28 mouse cellular contexts compared by ENCODE assay signal in the genomic region with DNA sequence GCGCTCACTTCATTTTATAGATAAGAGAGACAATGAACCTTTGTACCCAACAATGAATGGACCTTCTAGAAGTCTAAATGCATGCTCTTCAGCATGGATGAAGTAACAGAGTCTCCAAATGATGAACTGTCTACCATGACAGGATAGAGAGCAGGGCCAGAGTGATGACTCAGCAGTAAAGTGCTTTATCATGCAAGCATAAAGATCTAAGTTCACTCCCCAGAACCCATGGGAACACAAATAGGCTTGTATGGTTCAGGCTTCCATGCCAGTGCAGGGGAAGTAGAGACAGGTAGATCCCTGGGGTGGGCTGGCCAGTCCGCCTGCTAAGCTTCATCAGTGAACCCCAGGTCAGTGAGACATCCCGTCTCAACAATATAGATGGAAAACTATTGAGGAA.
"Had no signal": no experiment of that assay in that cellular context is flagged by ENCODE, and none has a peak within 500 bp of the region (broad histone marks: within the 10 kb centered on the region; RNA-seq: fewer than 3 reads in every experiment).

No protein-coding gene starts in this region.

- H3K4me3 ChIP-seq: limb, embryonic 10.5 days; limb, embryonic 12.5 days; limb, embryonic 13.5 days; limb, embryonic 15.5 days; liver, embryonic 12.5 days; liver, embryonic 13.5 days; liver, embryonic 15.5 days; lung, embryonic 15.5 days; megakaryocyte, embryonic 14.5 days; midbrain, embryonic 10.5 days; midbrain, embryonic 12.5 days; midbrain, embryonic 13.5 days; midbrain, embryonic 15.5 days; myocyte; neural tube, embryonic 12.5 days had no signal

- H3K9ac ChIP-seq: limb, embryonic 12.5 days; limb, embryonic 13.5 days; limb, embryonic 15.5 days; liver, embryonic 12.5 days; liver, embryonic 13.5 days; liver, embryonic 14.5 days; liver, embryonic 15.5 days; liver, postnatal 0 days; lung, embryonic 14.5 days; lung, embryonic 15.5 days; midbrain, embryonic 12.5 days; midbrain, embryonic 13.5 days; midbrain, embryonic 15.5 days; neural tube, embryonic 12.5 days had no signal

- H3K27ac ChIP-seq: limb, embryonic 10.5 days; limb, embryonic 12.5 days; limb, embryonic 13.5 days; limb, embryonic 15.5 days; liver, embryonic 12.5 days; liver, embryonic 13.5 days; liver, embryonic 14.5 days; liver, embryonic 15.5 days; lung, embryonic 15.5 days; macrophage; midbrain, embryonic 10.5 days; midbrain, embryonic 12.5 days; midbrain, embryonic 13.5 days; midbrain, embryonic 15.5 days; neural tube, embryonic 12.5 days had no signal

- H3K36me3 ChIP-seq: limb, embryonic 10.5 days; limb, embryonic 13.5 days; limb, embryonic 15.5 days; liver, embryonic 12.5 days; liver, embryonic 13.5 days; liver, embryonic 15.5 days; midbrain, embryonic 10.5 days; midbrain, embryonic 12.5 days; midbrain, embryonic 13.5 days; midbrain, embryonic 15.5 days; neural tube, embryonic 12.5 days had no signal

- H3K9me3 ChIP-seq: limb, embryonic 10.5 days; limb, embryonic 12.5 days; limb, embryonic 13.5 days; limb, embryonic 15.5 days; liver, embryonic 12.5 days; liver, embryonic 13.5 days; liver, embryonic 15.5 days; lung, embryonic 15.5 days; midbrain, embryonic 10.5 days; midbrain, embryonic 12.5 days; midbrain, embryonic 13.5 days; midbrain, embryonic 15.5 days; neural tube, embryonic 12.5 days had no signal

- H3K4me1 ChIP-seq: limb, embryonic 10.5 days; liver, embryonic 12.5 days; liver, embryonic 13.5 days; liver, embryonic 15.5 days; megakaryocyte, embryonic 14.5 days; midbrain, embryonic 12.5 days had no signal

- DNase-seq: left cerebral cortex, postnatal 4 days; liver; liver, embryonic 13.5 days; liver, postnatal 0 days; lung, adult 18-20 months; lung, adult 2 months; lung, embryonic 14.5 days; lung, postnatal 10 days; lung, postnatal 14 days; lung, postnatal 36 days; lung, postnatal 4 days; midbrain, embryonic 14.5 days had no signal
